21 mouse cellular contexts compared by ENCODE assay signal in genomic region chr7:67035661-67036060, GRCm38 (mm10).
"Had no signal": no experiment of that assay in that cellular context is flagged by ENCODE, and none has a peak within 500 bp of the region (broad histone marks: within the 10 kb centered on the region; RNA-seq: fewer than 3 reads in every experiment).

No protein-coding gene starts in this region.

- ATAC-seq: lung, postnatal 0 days; midbrain, embryonic 16.5 days had no signal

- DNase-seq: lung, adult 2 months; lung, postnatal 14 days; lung, postnatal 36 days; midbrain, embryonic 14.5 days; retina, postnatal 1 day; right cerebral cortex, adult 18-20 months; right cerebral cortex, postnatal 25 days; right cerebral cortex, postnatal 4 days; spleen, adult 18-20 months; thymus, adult 2 months; thymus, postnatal 25 days; thymus, postnatal 4 days had no signal

- H3K9ac ChIP-seq: lung, embryonic 15.5 days; neural tube, embryonic 13.5 days; neural tube, embryonic 15.5 days had no signal

- H3K36me3 ChIP-seq: neural tube, embryonic 13.5 days; neural tube, embryonic 15.5 days had no signal

- H3K27ac ChIP-seq: macrophage; neural tube, embryonic 13.5 days; neural tube, embryonic 15.5 days had no signal

- H3K27me3 ChIP-seq: lung, embryonic 15.5 days; megakaryocyte, embryonic 14.5 days; neural tube, embryonic 13.5 days; neural tube, embryonic 15.5 days had no signal

- H3K9me3 ChIP-seq: lung, embryonic 15.5 days; megakaryocyte, embryonic 14.5 days; neural tube, embryonic 13.5 days; neural tube, embryonic 15.5 days had no signal

- H3K4me2 ChIP-seq: lung, embryonic 15.5 days; midbrain, embryonic 11.5 days; neural tube, embryonic 13.5 days; neural tube, embryonic 15.5 days had no signal

- H3K4me1 ChIP-seq: megakaryocyte, embryonic 14.5 days; neural tube, embryonic 15.5 days had no signal

- H3K4me3 ChIP-seq: lung, embryonic 15.5 days; megakaryocyte, embryonic 14.5 days; myocyte; neural tube, embryonic 13.5 days; neural tube, embryonic 15.5 days had no signal
